Mouse (Mus musculus): Measurements from ENCODE around the gene Elane.
A peak's percentile ranks its signal among the peaks of the same experiment; 100 is the strongest.

Elane gene

DNA sequence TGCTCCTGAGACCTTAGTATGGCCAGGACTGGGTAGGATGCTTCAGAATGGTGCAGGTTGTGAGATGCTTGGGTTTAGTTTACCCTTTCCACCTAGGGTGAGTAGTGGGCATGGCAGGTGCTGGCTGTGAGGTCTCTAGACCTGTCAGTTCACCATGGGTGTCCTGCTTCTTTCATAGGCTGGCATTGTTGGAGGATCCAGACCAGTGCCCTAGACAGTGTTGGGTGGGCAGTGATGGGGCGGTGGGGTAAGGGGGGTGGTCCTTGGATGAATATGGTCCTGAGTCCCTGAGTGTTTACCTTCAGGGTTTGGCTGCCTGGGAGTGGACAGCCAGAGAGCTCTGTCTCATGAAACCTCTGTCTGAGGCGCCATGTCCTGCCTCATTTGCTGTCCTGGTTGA lies 28.2 kb upstream of the Elane start:
- no peak for ATAC-seq (ENCODE audit: low TSS enrichment)

DNA sequence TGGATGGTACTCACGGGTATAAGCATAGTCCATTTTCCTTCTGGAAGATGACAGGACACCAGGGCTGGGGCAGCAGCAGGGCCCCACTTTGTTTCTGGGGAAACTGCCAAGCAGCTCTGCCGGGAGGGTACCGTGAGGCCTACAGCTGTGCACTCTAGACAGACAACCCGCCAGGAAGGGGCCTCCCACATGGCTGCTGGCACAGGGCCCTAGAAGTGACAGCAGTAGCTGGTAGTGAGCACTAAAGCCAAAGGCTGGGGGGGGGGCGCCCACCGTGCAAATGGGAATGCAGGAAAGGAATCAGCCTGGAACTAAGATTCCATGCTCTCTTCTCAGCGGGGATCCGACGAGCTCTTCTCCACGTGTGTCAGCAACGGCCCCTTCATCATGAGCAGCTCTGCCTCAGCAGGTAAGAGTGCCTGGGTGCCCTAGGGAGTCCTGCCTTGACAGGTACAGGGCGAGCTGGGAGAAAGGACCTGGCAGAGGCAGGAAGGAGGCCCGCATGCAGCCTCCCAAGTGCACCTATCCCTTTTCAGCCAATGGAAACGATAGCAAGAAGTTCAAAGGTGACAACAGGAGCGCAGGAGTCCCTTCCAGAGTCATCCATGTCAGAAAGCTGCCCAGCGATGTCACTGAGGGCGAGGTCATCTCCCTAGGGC lies 27.5 kb upstream of the Elane start:
- no peak for ATAC-seq (ENCODE audit: low TSS enrichment)

DNA sequence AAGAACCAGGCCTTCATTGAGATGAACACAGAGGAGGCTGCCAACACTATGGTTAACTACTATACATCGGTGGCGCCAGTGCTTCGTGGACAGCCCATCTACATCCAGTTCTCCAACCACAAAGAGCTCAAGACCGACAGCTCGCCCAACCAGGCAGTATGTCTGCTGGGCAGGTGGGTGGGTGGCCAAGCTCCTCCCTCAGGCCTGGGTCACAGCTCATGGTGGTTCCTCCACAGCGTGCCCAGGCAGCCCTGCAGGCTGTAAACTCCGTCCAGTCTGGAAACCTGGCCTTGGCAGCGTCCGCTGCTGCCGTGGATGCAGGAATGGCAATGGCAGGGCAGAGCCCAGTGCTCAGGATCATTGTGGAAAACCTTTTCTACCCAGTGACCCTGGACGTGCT lies 26.9 kb upstream of the Elane start:
- no peak for ATAC-seq (ENCODE audit: low TSS enrichment)

DNA sequence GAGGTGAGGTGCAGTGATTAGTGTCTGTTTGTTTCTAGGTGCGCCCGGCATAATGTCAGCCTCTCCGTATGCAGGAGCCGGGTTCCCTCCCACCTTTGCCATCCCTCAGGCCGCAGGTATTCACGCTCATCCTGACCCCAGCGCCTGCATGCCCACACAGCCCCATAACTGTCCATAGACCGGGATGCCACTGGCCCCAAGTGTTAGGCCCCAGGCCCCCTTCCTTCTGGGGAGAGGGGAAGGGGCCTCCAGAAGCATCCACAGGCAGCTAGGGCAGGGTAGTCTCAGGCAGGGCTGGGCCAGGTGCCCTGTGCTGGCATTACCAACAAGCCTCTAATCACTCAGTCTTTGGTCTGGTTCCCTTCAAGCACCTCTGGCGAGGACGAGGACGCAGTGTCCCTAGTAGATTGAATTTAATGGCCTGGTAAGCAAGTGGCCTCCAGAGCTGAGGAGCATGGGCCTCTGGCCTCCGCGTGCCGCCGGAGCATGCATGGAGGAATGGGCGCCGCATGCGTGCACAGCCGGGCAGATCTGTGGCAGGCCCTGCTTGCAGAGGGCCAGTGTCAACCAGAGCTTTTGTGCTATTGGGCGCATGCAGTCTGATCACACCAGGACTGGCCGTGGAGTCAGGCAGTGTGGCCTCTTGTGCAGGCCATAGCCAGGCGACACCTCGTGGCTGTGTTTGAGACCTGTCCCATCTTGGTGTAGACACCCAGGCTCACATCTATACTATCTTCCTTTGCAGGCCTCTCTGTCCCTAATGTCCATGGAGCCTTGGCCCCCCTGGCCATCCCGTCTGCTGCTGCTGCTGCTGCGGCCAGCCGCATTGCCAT lies 25.8 kb upstream of the Elane start:
- ATAC-seq (ENCODE audit: low TSS enrichment) = no peak

DNA sequence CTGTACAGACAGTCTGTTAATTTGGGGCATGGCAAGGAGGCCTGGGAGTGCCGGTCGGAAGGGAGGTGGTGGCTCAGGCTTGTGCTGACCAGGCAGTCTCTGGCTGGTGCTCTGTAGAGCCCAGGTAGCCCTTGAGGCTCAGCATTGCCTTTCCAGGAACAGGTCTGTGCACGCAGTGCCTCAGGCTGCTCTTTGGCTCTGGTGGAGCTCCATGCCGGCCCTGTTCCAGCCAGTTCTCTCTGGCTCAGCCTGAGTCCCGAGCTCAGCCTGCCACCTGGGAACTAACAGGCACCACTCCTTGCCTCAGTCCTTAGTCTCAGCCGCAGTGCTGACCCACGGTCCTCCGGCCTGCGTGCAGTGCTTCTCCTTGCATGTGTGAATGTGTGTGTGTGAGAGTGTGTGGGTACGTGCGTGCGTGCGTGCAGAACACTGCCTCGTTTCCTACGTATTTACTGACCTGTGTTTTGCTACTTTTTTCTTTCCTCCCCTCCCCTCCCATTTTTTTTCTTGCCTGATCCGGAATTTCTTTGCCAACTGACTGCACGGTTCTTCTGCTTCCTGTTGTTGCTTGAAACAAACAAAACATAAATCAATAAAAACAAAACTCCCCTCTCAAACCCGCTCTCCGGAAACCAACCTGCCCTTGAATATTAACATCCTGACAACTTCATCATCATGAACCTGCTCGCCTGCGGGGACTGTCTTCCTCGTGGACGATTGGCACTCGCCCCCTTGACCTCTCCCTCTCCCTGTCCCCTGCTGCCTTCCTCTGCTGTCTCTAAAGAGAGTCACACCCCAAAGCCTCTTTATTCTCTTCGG lies 24.6 kb upstream of the Elane start:
- ATAC-seq (ENCODE audit: low TSS enrichment) = no peak

DNA sequence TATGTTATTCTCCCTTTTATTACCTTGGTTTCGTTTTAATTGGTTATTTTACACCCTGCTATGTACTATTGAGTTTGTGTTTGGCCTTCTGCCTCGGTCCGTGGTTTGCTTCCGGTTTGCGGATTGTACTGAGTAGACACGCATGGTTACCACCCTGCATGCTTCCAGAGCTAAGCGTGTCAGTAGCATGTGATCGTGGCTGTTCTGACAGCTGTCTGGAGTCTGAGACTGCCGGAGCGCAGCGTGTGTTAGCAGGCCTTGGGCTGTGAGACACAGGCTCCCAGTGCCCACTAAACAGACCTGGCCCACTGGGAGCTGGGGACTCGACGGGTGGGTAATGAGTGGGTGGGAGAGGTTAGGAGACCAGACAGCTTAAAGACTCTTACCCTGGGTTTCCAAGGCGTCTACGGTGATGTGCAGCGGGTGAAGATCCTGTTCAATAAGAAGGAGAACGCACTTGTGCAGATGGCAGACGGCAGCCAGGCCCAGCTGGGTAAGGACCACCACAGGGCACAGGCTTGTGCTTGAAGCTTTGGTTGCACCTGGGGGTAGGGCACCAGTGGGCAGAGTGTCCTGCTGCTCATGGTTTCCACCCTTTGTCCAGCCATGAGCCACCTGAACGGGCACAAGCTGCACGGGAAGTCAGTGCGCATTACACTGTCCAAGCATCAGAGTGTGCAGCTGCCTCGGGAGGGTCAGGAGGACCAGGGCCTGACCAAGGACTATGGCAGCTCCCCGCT lies 23.8 kb upstream of the Elane start:
- no peak for ATAC-seq (ENCODE audit: low TSS enrichment)

DNA sequence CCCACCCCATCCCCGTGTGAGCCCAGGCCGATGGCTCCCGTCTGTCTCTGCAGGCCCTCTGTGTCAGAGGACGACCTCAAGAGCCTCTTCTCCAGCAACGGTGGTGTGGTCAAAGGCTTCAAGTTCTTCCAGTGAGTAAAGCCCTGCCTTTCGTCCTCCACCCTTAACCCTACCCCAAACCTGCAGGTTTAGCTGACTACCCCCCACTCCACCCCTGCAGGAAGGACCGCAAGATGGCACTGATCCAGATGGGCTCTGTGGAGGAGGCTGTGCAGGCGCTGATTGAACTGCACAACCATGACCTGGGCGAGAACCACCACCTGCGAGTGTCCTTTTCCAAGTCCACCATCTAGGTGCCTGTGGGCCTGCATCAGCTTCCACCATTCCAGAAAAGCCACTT lies 23.1 kb upstream of the Elane start:
- no peak for ATAC-seq (ENCODE audit: low TSS enrichment)

DNA sequence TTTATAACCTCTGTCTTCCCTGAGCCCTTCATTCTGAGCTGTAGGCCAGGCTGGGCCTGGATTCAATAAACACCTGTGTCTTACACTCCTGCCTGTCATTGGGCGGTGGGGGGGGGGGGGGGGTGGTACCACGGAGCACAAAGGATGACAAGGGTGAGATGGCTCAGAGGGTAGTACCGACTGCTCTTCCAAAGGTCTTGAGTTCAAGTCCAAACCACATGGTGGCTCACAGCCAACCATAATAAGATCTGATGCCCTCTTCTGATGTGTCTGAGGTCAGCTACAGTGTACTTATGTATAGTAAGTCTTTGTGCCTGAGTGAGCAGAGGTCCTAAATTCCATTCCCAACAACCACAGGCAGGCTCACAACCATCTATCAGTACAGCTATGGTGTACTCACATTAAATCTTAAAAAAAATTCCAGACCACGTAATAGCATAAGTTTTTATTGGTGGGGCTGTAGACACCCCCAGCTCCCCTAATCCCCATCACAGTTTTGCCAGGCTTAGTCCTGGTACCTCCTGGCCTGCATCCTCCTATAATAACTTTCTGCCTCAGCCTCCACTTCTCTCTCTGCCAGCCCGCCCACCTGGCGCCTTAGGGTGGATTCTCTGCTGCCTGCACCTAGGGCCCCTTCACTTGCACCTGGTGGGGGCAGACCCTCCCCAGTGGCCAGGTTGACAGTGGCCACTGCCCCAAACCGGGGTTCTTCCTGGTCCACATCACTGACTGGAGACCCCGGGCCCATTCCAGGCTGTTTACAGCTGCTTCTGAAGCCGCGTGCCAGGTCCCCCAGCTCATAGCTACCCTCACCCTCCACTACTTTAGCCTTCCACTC lies 21.5 kb upstream of the Elane start:
- ATAC-seq (ENCODE audit: low TSS enrichment) = peak; percentile 66; the same call in 1 of the 2 replicates

DNA sequence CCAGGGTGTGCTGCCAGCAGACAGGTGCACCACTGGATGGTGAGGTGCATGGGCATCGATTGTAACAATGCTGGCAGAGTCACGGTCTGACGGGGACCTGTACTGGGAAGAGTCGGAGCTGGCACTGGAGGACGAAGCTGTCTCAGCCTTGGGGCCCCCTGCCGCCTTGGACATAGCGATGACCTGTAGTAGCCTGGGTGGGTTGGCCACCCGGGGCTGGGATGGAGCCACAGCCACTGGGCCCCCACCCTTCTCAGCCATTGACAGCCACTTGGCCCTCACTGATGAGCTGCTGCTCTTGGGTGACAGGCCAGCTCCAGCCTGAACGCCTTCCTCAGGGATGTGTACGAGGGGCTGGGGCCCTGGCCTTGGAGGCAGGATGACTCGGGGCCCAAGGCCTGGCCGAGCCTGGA lies 20.9 kb upstream of the Elane start:
- ATAC-seq (ENCODE audit: low TSS enrichment) = no peak

DNA sequence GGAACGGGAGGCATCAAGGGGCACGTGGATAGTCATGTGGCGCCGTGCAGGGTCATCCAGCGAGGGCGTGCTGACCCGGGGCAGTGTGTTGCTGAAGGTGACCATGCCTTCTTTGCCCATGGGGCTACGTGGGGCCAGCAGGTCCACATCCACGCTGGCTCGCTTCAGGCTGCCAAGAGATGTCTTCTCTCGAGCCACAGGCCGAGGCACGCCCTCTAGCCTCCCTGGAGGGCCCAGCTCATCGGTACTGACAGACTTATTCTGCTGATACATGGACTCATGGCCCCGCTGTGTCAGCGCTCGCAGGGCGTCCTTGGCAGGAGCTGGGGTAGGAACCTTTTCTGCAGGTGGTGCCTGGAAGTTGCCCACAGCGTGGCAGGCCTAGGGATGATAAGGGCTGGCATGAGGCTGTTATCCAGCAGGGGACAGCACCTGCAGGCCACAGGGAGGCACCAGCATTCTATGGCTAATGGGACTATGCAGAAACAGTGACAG lies 20.2 kb upstream of the Elane start:
- no peak for ATAC-seq (ENCODE audit: low TSS enrichment)

DNA sequence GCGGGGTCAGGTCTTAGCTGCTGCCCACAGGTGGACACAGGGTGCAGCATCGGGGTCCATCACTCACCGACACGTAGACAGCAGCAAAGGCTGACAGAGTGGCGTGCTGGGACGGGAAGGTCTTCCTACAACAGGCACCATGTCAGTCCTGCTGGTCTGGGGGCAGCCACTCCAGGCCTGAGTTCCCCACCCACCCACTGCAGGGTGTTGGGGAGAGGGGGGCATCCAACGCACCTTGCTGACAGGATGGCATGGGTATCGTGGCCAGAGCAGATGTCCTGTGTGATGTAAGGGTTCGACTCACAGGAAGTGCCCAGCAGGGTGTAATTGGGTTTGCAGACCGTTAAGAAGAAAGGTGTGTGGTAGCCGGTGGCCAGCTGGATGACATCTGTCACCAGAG lies 19.4 kb upstream of the Elane start:
- ATAC-seq (ENCODE audit: low TSS enrichment) = no peak

DNA sequence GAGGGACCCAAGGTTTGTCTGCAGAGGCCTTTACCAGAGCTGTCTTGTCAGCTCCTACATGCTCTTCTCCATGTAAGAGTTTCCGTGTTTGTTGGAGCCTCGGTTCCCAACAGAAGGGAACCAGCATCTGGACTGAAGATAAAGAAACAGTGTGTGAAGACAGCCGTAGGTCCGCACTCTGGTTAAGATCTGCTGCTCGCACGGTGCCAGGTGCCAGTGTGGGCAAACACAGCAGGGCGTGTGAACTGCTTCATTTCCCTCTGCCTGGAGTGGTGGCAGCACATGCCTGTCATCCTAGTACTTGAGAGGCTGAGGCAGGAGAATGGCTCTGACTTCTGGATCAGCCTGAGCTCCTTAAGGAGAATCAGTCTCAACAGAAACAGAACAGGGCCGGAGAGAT lies 14.2 kb upstream of the Elane start:
- peak; percentile 41; the same call in 1 of the 2 replicates for ATAC-seq (ENCODE audit: low TSS enrichment)

DNA sequence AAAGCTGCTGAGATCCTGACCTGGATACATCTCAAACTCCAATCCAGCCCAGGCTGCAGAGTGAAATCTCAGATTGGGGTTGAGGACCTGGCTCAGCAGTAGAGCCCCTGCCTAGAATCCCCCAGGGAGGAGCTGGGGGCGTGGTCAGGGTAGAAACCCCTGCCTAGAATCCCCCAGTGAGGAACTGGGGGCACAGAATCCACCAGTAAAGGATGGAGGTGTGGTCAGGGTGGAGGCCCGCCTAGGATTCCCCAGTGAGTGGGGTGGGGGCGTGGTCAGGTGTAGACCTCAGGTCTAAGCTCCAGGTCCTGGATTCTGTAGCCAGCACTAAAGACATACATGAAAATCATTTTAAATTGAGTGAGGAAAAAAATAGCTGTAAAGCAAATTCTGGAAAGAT lies 13.2 kb upstream of the Elane start:
- ATAC-seq (ENCODE audit: low TSS enrichment) = no peak

DNA sequence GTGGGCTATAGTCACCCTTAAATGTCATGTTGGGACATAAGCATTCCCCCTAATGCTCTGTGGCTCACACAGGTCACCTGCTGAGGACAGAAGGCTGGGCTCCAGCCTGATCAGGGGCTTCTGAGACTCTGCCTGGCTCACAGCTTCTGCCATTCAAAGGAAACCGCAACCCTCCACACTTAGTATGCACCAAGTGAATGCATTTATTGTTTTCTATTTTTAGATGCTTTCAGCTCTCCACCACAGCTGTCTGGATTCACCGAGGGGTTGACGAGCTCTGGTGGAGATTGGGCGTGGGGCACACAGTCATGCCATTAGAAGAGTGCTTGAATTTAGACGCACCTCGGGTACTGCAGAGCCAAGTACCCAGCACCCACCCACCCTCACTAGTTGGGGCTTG lies 12.7 kb upstream of the Elane start:
- ATAC-seq (ENCODE audit: low TSS enrichment) = no peak

DNA sequence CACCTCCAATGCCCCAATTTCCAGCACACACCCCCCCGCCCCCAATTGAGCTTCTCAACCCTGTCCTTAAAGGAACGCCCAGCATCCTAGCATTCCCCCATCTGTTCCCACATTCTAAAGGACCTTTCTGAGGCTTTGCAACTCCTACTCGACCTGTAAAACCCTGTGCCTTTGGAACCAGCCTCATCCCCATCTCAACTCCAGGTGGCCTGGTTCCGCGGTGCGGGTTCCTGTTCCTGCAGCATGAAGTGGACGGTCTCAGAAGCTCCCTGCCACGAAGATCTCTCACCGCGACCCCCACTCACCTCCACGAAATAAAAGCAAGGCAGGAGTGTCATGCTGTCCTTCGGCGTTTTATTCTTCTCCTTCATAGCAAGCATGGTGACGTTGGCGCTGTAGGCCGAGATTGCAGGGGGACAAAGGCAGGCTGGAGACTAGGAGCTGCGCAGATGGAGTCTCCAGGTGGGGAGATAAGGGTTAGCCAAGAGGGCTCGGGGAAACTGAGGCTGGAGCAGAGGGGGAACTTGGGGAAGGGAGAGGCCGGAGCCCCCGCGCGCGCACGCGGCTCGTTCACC lies 12.2 kb upstream of the Elane start:
- no peak for ATAC-seq (ENCODE audit: low TSS enrichment)

DNA sequence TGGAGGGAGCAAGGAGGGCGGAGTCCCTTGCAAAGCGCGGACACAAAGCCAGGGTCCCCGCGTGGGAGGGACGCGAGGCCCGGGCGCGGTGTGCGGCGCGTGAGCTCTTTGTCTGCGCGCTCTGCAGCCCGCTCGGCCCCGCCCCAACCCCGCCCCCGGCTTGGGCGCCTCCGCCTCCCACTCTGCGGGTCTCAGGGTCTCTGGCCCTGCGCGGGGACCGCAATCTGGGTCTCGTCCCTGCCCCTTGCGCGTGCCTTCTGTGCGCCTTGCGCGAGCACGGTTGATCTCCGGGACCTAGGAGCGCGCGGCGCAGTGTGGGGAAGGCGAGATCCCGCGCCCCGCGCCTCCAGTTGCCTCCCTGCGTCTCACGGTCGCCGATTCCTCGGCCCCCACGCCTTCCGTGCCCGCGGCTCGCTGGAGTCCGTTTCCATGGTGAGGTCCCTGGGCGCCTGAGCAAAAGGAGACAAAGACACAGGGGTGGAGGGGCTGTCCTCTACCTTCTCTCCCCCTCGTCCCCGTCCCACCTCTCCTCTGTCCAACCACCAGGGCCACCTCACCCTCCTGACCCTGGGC lies 11.7 kb upstream of the Elane start, which contains the start of the genes Prtn3 and Plppr3:
Gene Prtn3 (plus strand): TSS at position 187 of the 573 bp plus-strand sequence.
Gene Plppr3 (minus strand): TSS at position 345 of the 573 bp plus-strand sequence.
- ATAC-seq (ENCODE audit: low TSS enrichment) = peak; percentile 14; the same call in 1 of the 2 replicates

DNA sequence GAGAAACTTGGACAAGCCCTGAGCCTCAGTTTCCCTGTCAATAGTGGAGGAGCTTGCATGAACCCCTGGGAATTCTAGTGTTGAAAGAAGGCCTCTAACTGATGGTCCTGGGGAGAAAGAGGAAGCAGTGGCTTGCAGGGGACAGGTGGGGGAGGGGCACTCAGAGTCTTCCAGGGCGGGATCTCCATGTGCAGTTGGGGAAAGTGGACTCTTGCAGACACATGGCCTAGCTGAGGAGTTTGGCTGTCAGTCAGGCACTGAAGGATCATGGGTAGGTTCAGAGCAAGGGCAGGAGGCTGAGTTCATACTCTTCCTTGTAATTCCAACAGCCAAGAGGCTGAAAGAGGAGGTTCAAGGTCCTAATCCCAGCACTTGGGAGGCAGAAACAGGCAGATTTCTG lies 8.9 kb upstream of the Elane start:
- no peak for ATAC-seq (ENCODE audit: low TSS enrichment)

DNA sequence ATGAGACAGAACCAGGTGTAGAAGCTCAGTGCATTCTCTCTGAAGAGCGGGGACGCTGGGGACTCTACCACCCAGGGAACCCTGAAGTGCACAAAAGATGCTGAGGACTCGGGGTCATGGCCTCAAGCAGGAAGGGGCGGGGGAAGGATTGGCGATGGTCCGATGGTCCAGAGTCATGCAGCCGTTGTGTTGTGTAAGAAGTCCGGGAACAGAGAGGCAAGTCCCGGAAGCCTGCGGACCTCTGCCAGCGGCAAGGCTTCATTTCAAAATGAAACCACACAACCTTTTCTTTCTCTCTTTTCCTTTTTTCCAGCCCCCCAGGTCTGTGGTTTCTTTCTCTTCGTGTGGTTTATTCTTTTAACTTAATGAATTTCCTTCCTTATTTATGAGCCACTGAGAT lies 8.3 kb upstream of the Elane start:
- no peak for ATAC-seq (ENCODE audit: low TSS enrichment)

DNA sequence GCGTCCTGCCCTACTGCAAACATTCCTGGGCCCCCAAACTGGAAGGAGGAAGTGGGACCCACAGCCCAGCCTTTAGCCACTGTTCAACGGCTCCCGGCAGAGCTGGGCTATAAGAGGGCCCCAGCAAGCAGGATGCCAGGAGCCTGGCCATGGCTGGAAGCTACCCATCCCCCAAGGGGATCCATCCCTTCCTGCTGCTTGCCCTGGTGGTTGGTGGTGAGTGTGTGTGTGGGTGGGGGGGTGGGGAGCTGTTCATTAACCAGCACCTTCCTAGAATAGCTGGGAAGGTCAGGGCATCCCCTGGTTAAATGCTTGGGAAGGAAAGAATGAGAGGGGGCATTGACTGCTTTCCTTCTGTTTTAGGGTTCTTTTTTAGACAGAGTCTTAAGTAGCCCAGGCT lies 6.5 kb upstream of the Elane start:
- no peak for ATAC-seq (ENCODE audit: low TSS enrichment)

DNA sequence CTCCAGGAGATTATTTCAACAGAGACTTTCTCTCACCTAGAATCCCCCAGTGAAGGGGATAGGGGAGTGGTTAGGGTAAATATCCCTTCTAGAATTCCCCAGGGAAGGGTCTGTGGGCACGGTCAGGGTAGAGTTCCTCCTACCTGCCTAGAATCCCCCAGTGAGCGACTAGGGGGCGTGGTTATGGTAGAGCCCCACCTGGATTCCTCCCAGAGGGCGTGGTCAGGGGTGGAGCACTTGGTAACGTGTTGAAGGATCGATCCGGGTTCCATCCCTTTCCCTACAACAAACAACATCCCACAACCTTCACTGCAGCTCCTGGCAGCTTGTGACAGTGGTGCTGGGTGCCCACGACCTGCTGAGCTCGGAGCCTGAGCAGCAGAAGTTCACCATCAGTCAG lies 5.3 kb upstream of the Elane start:
- ATAC-seq (ENCODE audit: low TSS enrichment) = no peak
